7 mouse cellular contexts compared by ENCODE assay signal in genomic region chr8:105533892-105534329, GRCm38 (mm10). TPM values are rescaled to one million over a fixed set of nuclear protein-coding genes. Genes with fewer than 3 reads are reported as not detected.
DNase-seq lines count a peak whose midpoint lies in the region; ATAC-seq and TF ChIP-seq lines count a peak whose summit lies in the region.

No protein-coding gene starts in this region.

- 0% methylated on average over 1 of the region's 1 CpGs for WGBS in heart, postnatal 0 days

- peak; percentile 83 for TF ChIP-seq CTCF in bone marrow macrophage, adult 2 months (IDR thresholded peaks at IDR 0.05; ENCODE audit: low read depth, low read length)
- peak; percentile 84 for TF ChIP-seq CTCF in heart, postnatal 0 days (IDR thresholded peaks at IDR 0.05; ENCODE audit: low read depth)

- TF ChIP-seq POLR2A in bone marrow macrophage, adult 2 months (IDR thresholded peaks at IDR 0.05; ENCODE audit: borderline replicate concordance, low read depth, low read length): no peak

- TF ChIP-seq EP300 in heart, postnatal 0 days (IDR thresholded peaks at IDR 0.05; ENCODE audit: low read depth): no peak

- DNase-seq in MEL-GATA-1-ER (ENCODE audit: extremely low read depth, low read depth): peak; percentile 65
- DNase-seq in heart, postnatal 0 days (ENCODE audit: low spot score): peak; percentile 61
- peak; percentile 91 for DNase-seq in kidney, postnatal 4 days
- peak; percentile 84 for DNase-seq in lung, postnatal 25 days (ENCODE audit: low spot score)
- peak; percentile 49 for DNase-seq in right cerebral cortex, postnatal 25 days

- peaks cover 57% of the 10 kb centered on the region for H3K36me3 ChIP-seq in heart, postnatal 0 days (replicated peaks; ENCODE audit: control insufficient read depth, insufficient read depth, low read length)

- H3K27ac ChIP-seq in bone marrow macrophage, adult 2 months (ENCODE audit: insufficient read depth, low read depth, low read length): peak overlapping the region; percentile 19; the same call in 1 of the 2 replicates
- peak overlapping the region; percentile 64 for H3K27ac ChIP-seq in heart, postnatal 0 days (ENCODE audit: low read depth)

- H3K4me2 ChIP-seq in heart, postnatal 0 days (ENCODE audit: low read depth, low read length): no peak overlapping the region

- no peaks in the 10 kb centered on the region for H3K27me3 ChIP-seq in heart, postnatal 0 days (ENCODE audit: control insufficient read depth, insufficient read depth, low read length)

- H3K4me1 ChIP-seq in bone marrow macrophage, adult 2 months (ENCODE audit: control insufficient read depth, insufficient read depth, low read length): peaks cover 21% of the 10 kb centered on the region
- H3K4me1 ChIP-seq in heart, postnatal 0 days (ENCODE audit: control insufficient read depth, insufficient read depth): 0 out of 2 replicates have a peak, but pooled peaks cover 9% of the 10 kb centered on the region

- no peaks in the 10 kb centered on the region for H3K9me3 ChIP-seq in heart, postnatal 0 days (replicated peaks; ENCODE audit: control insufficient read depth, low read length)

- no peak overlapping the region for H3K4me3 ChIP-seq in bone marrow macrophage, adult 2 months (ENCODE audit: insufficient read depth, low read length)
- no peak overlapping the region for H3K4me3 ChIP-seq in heart, postnatal 0 days (ENCODE audit: low read depth, low read length)

- no peak overlapping the region for H3K9ac ChIP-seq in heart, postnatal 0 days (replicated peaks; ENCODE audit: low read depth, low read length)

- ATAC-seq in erythroid progenitor cell, adult 5-6 weeks (replicated peaks; ENCODE audit: low FRiP score, poor library complexity, severe bottlenecking): peak; percentile 82
- peak; percentile 42 for ATAC-seq in heart, postnatal 0 days (ENCODE audit: insufficient read depth, low read depth)

RNA-seq across cellular contexts. Expression of gene Hsd11b2, which starts 15.4 kb away (rescaled TPM):
- not detected in 2 replicates for polyA plus RNA-seq in bone marrow macrophage, adult 2 months (2012; ENCODE audit: insufficient read depth, insufficient read length, missing spikeins)
- not detected in 2 replicates for total RNA-seq in erythroid progenitor cell, adult 5-6 weeks (2015; ENCODE audit: low replicate concordance)
- total RNA-seq in erythroid progenitor cell, adult 5-6 weeks (2017; ENCODE audit: low replicate concordance): not detected in 2 replicates
- not detected in 2 replicates for total RNA-seq in heart, postnatal 0 days (2014; rRNA removed; ENCODE audit: low replicate concordance)
- polyA plus RNA-seq in heart, postnatal 0 days (2015; fragmentation: Nextera tagmentation; extraction: Ambion mirVana): 0.18 and 0.25 TPM in 2 replicates

RNA-seq across cellular contexts. Expression of gene Atp6v0d1, which starts 31.9 kb away (rescaled TPM):
- polyA plus RNA-seq in bone marrow macrophage, adult 2 months (2012; ENCODE audit: insufficient read depth, insufficient read length, missing spikeins): 177 and 186 TPM in 2 replicates
- total RNA-seq in erythroid progenitor cell, adult 5-6 weeks (2015; ENCODE audit: low replicate concordance): 84.7 and 109 TPM in 2 replicates
- total RNA-seq in erythroid progenitor cell, adult 5-6 weeks (2017; ENCODE audit: low replicate concordance): 31.3 and 35.6 TPM in 2 replicates
- total RNA-seq in heart, postnatal 0 days (2014; rRNA removed; ENCODE audit: low replicate concordance): 52.1 and 60.8 TPM in 2 replicates
- polyA plus RNA-seq in heart, postnatal 0 days (2015; fragmentation: Nextera tagmentation; extraction: Ambion mirVana): 57.5 and 58.9 TPM in 2 replicates

RNA-seq across cellular contexts. Expression of gene Zdhhc1, which starts 37.2 kb away (rescaled TPM):
- polyA plus RNA-seq in bone marrow macrophage, adult 2 months (2012; ENCODE audit: insufficient read depth, insufficient read length, missing spikeins): 16.0 and 16.3 TPM in 2 replicates
- 2.5 TPM in 1 of 2 replicates, not detected in the other for total RNA-seq in erythroid progenitor cell, adult 5-6 weeks (2015; ENCODE audit: low replicate concordance)
- total RNA-seq in erythroid progenitor cell, adult 5-6 weeks (2017; ENCODE audit: low replicate concordance): 0.39 TPM in 1 of 2 replicates, not detected in the other
- 37.8 and 56.2 TPM in 2 replicates for total RNA-seq in heart, postnatal 0 days (2014; rRNA removed; ENCODE audit: low replicate concordance)
- 19.1 TPM in 2 replicates for polyA plus RNA-seq in heart, postnatal 0 days (2015; fragmentation: Nextera tagmentation; extraction: Ambion mirVana)

Comparison
In these comparisons a context has a peak if more than half of its experiments do, and no peak if none do; other contexts are left out.
1. RNA of gene Zdhhc1, which starts 37.2 kb away (total RNA-seq): 37.8 to 56.2 TPM in heart, postnatal 0 days; 0.39 to 2.5 TPM in erythroid progenitor cell, adult 5-6 weeks; every median in the first group is over 10 times any median in the second.
2. Peak in every context shown above with its lines, with median percentiles within 50 percentile points of each other: DNase-seq.